Mouse (Mus musculus) midbrain, embryonic 16.5 days (tissue): ENCODE data around the gene Cmss1. TPM values are rescaled to one million over a fixed set of nuclear protein-coding genes. Genes with fewer than 3 reads are reported as not detected.
A peak's percentile ranks its signal among the peaks of the same experiment; 100 is the strongest.

Experiments used
- ATAC-seq: fragments of 200-750 bp; cut with Nextera tagmentation; 2 replicates; pipeline ENCODE4 v1.8.0; 2017; ENCODE audit warnings: moderate TSS enrichment
- H3K27ac ChIP-seq: fragments of 300-500 bp; sonication (generic); 2 replicates; pipeline ENCODE4 v1.5.1; 2014; ENCODE audit warnings: mild to moderate bottlenecking, low read length, mixed read lengths
- H3K27me3 ChIP-seq: fragments of 300-500 bp; sonication (generic); 2 replicates; pipeline ENCODE4 v1.6.1; 2014; ENCODE audit warnings: low read depth, low read length, mixed read lengths; ENCODE audit not compliant: control insufficient read depth, insufficient read depth
- H3K36me3 ChIP-seq: fragments of 300-500 bp; sonication (generic); 2 replicates; pipeline ENCODE4 v1.6.1; 2014; ENCODE audit warnings: mild to moderate bottlenecking, low read length, moderate library complexity, mixed read lengths; ENCODE audit not compliant: control insufficient read depth, insufficient read depth
- H3K4me1 ChIP-seq: fragments of 300-500 bp; sonication (generic); 2 replicates; pipeline ENCODE4 v1.6.1; 2014; ENCODE audit warnings: mild to moderate bottlenecking, low read length, mixed read lengths; ENCODE audit not compliant: control insufficient read depth, insufficient read depth
- H3K4me2 ChIP-seq: fragments of 300-500 bp; sonication (generic); 2 replicates; pipeline ENCODE4 v1.6.1; 2014; ENCODE audit warnings: mild to moderate bottlenecking, low read length, mixed read lengths
- H3K4me3 ChIP-seq: fragments of 300-500 bp; sonication (generic); 2 replicates; pipeline ENCODE4 v1.5.1; 2014; ENCODE audit warnings: low read depth, mild to moderate bottlenecking, low read length, moderate library complexity, mixed read lengths
- H3K9ac ChIP-seq: fragments of 300-500 bp; sonication (generic); 2 replicates; pipeline ENCODE4 v1.6.1; 2014; ENCODE audit warnings: low read depth, low read length, mixed read lengths
- H3K9me3 ChIP-seq: fragments of 300-500 bp; sonication (generic); replicated peaks from 2 replicates; pipeline ENCODE4 v1.6.1; 2014; ENCODE audit warnings: mild to moderate bottlenecking, low read length, mixed read lengths; ENCODE audit not compliant: control insufficient read depth, poor library complexity, severe bottlenecking
- WGBS: fragments of 180-500 bp; shearing (Covaris S2); extraction: QIAGEN DNeasy Blood & Tissue Kit; methylation state at CpG from one replicate; pipeline ENCODE4 v1.1.7; 2014; 5-methylcytosine and 5-hydroxymethylcytosine counted together
- polyA plus RNA-seq: library from polyadenylated mRNA; unstranded; fragments of >200 nt; fragmentation: Nextera tagmentation; extraction: Ambion mirVana; gene quantifications from 2 replicates; pipeline ENCODE4 v1.2.1, GENCODE M21; 2015

The Cmss1 gene
- polyA plus RNA-seq, 1 experiment from 2014 or later = 37.4 TPM

DNA sequence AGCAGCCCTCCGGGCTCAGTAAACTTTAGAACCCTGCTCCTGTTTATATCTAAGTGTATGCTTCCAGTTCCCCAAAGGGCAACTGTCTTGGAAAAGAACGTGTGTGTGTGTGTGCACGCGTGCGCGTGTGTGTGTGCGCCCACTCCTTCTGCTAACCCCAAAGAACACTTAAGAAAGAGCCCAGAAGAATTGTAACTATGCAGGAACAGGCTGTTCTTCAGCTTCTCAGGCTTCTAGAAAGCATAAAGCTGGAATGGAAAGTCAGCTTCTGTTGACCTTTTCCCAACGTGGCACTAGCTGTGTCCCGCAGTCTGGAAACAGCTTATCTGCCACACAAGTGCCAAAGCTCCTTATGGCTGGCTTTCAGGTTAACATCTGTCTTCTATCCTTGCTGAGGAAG is 291.6 kb downstream of the Cmss1 start:
- H3K27ac ChIP-seq = no peak overlapping the region
- no peak for ATAC-seq
- no peak overlapping the region for H3K4me3 ChIP-seq
- no peak overlapping the region for H3K9ac ChIP-seq
- no peaks in the 10 kb centered on the region for H3K9me3 ChIP-seq
- no peak overlapping the region for H3K4me2 ChIP-seq
- H3K36me3 ChIP-seq = no peaks in the 10 kb centered on the region
- no peaks in the 10 kb centered on the region for H3K27me3 ChIP-seq
- 91% methylated on average over 9 of the region's 9 CpGs for WGBS
- H3K4me1 ChIP-seq = no peaks in the 10 kb centered on the region

DNA sequence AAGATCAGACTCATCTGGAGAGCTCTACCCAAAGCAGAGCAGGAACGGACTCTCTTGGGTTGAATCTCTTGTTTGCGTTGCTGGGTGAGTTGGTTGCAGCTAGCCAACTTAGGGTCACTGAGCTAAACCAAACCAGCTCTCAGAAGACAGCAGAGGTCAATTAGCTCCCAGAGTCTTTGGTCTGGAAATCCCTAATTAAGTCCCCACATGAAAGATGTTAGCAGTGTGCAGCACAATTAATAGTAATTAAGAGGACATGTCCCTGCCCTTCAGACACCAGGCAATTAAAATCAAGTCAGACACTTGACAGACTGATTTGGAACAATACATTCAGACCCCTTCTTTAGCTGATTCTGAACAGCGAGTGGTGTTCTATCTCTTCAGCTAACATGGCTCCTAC is 292.4 kb downstream of the Cmss1 start:
- no peaks in the 10 kb centered on the region for H3K9me3 ChIP-seq
- H3K36me3 ChIP-seq = no peaks in the 10 kb centered on the region
- no peaks in the 10 kb centered on the region for H3K4me1 ChIP-seq
- no peak for ATAC-seq
- H3K9ac ChIP-seq = no peak overlapping the region
- 75% methylated on average over 3 of the region's 3 CpGs for WGBS
- no peak overlapping the region for H3K27ac ChIP-seq
- no peak overlapping the region for H3K4me2 ChIP-seq
- H3K4me3 ChIP-seq = no peak overlapping the region
- no peaks in the 10 kb centered on the region for H3K27me3 ChIP-seq

DNA sequence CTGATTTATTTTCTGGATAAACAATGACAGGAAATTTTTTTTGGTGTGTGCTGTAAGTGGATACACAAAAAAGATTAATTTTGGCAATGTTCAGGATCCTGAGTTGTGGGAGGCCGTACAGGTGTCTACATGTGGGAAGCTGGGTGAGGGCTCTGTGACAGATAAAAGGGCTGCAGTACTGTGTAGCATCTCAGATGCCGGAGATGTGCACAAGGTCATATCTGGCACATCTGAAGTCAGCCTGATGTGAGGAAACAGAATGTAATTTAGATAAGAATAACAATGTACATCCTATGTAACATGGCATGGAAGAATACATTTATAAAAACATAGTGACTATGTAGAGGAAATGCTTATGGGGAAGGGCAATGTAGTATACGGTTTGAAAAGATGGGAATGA is 293.2 kb downstream of the Cmss1 start:
- H3K9ac ChIP-seq = no peak overlapping the region

DNA sequence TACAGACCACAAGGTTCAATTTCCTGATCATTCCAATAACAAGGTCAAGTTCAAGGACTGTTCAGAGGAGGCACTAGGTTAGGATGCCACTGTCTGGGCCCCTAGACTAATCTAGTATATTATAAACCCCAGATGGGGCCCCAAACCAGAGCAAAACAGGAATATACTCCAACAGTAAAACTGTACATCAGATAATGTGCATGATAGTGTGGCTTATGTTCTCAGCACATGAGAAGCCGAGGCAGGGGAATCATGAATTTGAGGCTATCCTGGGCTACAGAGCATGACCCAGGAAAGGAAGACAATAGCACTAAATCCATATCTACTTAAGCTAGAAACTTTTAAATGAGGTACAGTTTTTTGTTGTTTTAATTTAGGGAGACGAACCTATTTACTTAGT is 294.5 kb downstream of the Cmss1 start:
- H3K27ac ChIP-seq = no peak overlapping the region
- H3K9me3 ChIP-seq = no peaks in the 10 kb centered on the region
- no peak overlapping the region for H3K4me2 ChIP-seq
- H3K4me1 ChIP-seq = no peaks in the 10 kb centered on the region
- ATAC-seq = no peak
- H3K9ac ChIP-seq = no peak overlapping the region
- WGBS = 90% methylated on average over 2 of the region's 2 CpGs
- no peak overlapping the region for H3K4me3 ChIP-seq
- H3K27me3 ChIP-seq = no peaks in the 10 kb centered on the region
- no peaks in the 10 kb centered on the region for H3K36me3 ChIP-seq

More for the DNA sequence above, 293.2 kb downstream of the Cmss1 start:
- H3K4me2 ChIP-seq = no peak overlapping the region
- H3K4me3 ChIP-seq = no peak overlapping the region
- WGBS = 82% methylated on average over 3 of the region's 3 CpGs
- H3K4me1 ChIP-seq = no peaks in the 10 kb centered on the region
- H3K36me3 ChIP-seq = no peaks in the 10 kb centered on the region
- no peaks in the 10 kb centered on the region for H3K9me3 ChIP-seq
- no peak overlapping the region for H3K27ac ChIP-seq
- no peaks in the 10 kb centered on the region for H3K27me3 ChIP-seq
- ATAC-seq = no peak

DNA sequence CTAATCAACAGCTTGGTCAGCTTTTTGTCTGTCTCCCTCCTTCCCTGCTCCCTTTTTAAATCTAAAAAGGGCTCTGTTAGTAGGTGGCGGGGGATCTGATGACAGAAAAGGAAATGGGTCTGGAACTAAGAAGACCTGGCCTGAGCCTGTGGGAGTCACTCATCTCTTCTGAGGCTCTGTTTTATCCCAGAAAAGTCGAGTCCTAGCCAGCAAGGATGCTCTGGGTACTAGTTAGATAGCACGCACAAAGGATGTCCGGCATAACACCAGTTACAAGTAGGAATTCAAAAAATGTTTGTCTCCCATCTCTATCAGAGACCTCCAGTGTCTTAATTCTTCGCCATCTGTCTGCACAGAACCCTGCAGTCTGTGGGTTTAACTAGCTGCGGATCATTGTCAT is 301.2 kb downstream of the Cmss1 start:
- Histone ChIP-seq H3K9ac (no peak overlapping the region), H3K9me3 (no peaks in the 10 kb centered on the region), H3K4me3 (no peak overlapping the region), H3K27ac (no peak overlapping the region), H3K36me3 (no peaks in the 10 kb centered on the region), H3K27me3 (no peaks in the 10 kb centered on the region), H3K4me1 (no peaks in the 10 kb centered on the region; the same call in 1 of the 2 replicates), H3K4me2 (no peak overlapping the region)
- no peak for ATAC-seq
- 83% methylated on average over 6 of the region's 6 CpGs for WGBS

DNA sequence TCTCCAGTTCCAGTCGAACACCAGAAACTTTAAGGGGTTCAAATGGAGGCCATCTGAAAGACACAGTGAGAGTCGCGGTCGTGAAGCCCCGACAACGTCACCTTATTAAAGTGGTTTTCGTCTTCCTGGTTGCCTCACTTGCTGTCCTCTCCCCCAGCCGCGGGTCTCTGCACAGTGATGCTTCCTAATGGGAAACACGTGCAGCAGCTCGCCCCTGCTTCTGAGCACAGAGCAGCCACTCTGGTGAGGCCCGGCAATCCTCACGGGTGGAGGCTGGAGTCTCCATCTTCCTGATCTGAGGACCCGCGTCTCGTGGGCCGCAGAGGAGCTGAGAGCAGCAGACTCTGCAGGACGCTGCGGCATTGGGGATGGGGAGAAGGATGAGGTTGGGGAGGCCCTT is 302.9 kb downstream of the Cmss1 start:
- no peak overlapping the region for H3K9ac ChIP-seq
- H3K27ac ChIP-seq = no peak overlapping the region
- H3K36me3 ChIP-seq = no peaks in the 10 kb centered on the region
- H3K4me1 ChIP-seq = no peaks in the 10 kb centered on the region; the same call in 1 of the 2 replicates
- H3K9me3 ChIP-seq = no peaks in the 10 kb centered on the region
- WGBS = 63% methylated on average over 19 of the region's 19 CpGs
- ATAC-seq = peak; percentile 64; the same call in 1 of the 2 replicates
- H3K4me3 ChIP-seq = no peak overlapping the region
- no peaks in the 10 kb centered on the region for H3K27me3 ChIP-seq
- no peak overlapping the region for H3K4me2 ChIP-seq

DNA sequence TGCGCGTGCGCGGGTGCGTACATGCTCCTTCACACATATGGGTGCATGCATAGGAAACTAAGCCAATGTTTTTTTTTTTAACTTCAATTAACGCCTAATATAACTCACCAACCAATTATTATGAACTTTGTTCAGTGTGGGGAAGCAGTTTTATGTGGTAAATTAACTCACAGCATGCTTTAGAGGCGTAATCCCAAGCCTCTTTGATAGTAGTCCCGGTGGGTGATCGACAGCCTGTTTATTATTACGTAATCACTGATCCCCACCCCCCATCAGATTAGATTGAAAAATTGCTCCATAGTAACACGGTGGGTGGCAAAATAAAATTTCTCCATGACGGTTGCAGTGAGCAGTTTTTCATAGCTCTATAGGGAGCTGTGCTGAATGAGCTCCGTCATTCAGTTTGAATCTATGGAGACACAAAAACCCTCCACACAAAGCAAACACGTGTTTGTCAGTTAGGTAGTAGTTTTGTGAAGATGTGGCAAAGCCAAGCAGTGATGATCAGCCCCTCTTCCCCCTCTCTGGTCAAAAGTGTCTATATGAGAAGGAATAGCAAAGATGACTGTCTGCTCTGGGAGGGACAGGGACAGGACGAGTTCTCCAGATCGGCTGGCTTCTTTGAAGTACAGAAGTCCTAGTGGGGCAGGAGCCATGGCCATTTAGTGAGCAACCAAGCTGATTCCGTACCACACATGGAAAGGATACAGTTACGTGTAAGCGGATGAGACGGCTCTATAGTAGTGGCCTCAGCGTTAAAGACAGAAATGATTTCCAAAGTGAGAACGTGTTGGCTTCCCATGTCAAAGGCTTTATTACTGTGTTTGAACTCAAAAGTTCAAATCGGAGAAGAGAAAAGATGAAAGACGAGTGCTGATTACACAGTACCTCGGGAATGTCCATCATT is 303.6 kb downstream of the Cmss1 start:
- WGBS = 69% methylated on average over 25 of the region's 25 CpGs

DNA sequence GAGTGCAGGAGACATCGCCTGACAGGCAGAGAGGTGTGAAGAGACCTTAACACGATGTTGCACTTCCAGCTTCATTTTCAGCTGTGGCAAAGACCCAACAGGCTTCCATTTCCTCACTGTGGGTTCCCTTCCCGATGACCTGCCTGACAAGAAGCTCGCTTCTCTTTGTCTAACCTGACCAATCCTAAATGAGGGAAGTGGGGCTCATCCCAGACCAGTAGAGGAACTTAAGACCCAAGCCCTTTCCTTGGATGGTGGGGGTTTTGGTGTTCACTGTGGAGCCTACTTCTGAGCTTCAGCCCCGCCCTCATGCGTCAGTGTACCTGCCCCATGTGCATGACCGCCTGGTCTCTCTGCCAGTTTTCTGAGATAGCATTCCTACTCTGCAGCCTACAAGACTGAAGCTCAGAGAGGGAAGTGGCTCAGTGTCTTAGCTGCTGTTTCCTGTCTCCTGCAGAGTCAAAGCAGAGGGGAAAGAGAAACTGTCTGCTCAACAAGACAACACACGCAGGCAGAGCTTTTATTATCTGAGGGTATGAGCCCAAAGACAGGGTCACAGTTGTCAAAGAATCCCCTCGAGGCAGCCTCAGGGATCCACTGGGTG is 305.1 kb downstream of the Cmss1 start:
- Histone ChIP-seq H3K4me2 (no peak overlapping the region), H3K9ac (no peak overlapping the region), H3K4me3 (no peak overlapping the region), H3K9me3 (no peaks in the 10 kb centered on the region), H3K27me3 (no peaks in the 10 kb centered on the region), H3K4me1 (no peaks in the 10 kb centered on the region; the same call in 1 of the 2 replicates), H3K36me3 (no peaks in the 10 kb centered on the region), H3K27ac (no peak overlapping the region)
- no peak for ATAC-seq
- 82% methylated on average over 9 of the region's 9 CpGs for WGBS

More for the DNA sequence above, 303.6 kb downstream of the Cmss1 start:
- ATAC-seq = peak; percentile 60; the same call in 1 of the 2 replicates
- no peaks in the 10 kb centered on the region; the same call in 1 of the 2 replicates for H3K4me1 ChIP-seq
- no peak overlapping the region for H3K4me3 ChIP-seq
- no peak overlapping the region for H3K27ac ChIP-seq
- no peaks in the 10 kb centered on the region for H3K27me3 ChIP-seq
- H3K4me2 ChIP-seq = no peak overlapping the region
- H3K36me3 ChIP-seq = no peaks in the 10 kb centered on the region
- H3K9ac ChIP-seq = no peak overlapping the region
- H3K9me3 ChIP-seq = no peaks in the 10 kb centered on the region
